Mouse (Mus musculus) lung, postnatal 36 days (tissue): ENCODE measurements around the gene Pla2g16.

ENCODE experiments used
- DNase-seq: peaks from one replicate; pipeline ENCODE4 v3.0.0; 2022; ENCODE audit warnings: mixed read lengths

Gene Pla2g16

DNA sequence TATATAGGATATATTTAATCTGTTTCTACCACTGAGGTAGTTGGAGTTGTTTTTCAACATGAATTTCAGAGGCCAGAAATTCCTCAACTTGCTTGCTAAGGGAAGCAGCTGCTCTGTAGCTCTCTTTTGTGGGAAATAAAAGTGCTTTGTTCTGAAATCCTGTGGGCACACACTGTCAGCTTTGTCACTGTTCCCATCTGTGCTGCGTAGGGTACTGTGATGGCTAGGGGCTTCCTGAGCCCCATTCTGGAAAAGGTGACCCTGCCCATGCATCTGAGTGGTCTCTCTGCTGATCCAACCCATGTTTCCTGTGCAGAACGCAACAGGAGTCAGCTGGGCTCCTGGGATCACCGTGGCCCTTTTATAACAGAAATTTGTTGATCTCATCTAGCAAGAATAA, 9.6 kb downstream of the Pla2g16 start:
- no peak for DNase-seq

- no peak for DNase-seq
These were observed 11.1 kb downstream of the Pla2g16 start for GRCm38 (mm10) chr19:7568364-7568763.

DNA sequence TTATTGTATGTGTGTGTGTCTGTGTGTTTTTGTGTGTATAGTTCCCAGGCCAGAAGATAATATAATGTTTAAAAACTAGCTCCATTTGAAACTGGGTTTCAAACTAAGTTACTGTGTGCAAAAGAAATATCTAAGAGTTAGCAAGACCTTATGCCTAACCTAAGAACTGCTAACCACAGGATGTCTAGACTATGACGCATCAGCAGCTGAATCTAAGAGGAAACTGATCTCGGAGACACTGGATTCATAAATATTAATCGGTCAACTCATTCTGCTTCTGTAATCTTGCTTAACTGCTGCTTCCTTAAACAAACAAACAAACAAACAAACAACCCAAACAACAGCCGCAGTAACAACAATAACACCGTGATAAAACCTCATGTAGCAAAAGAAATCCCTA, 12.4 kb downstream of the Pla2g16 start:
- DNase-seq: no peak

DNA sequence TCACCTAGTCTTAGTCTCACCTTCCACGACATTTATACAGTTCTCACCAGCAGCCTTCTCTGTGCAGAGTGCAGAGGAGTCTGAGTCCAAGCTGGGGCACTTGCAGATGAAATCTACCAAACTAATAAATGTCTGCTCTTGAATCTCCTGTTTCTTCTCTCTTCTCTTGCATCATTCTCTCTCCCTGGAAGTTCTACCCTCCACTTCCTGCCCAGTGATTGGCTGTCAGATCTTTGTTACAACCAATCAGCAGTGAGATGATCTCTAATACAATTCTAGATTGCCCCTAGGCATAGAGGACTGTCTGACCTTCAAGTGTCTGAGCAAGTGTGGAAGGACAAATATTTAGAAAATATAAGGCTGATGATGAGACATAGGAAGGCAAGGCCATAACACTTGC, 18.9 kb downstream of the Pla2g16 start:
- no peak for DNase-seq

- DNase-seq: no peak
These were observed 20.5 kb downstream of the Pla2g16 start for GRCm38 (mm10) chr19:7577710-7578109.

DNA sequence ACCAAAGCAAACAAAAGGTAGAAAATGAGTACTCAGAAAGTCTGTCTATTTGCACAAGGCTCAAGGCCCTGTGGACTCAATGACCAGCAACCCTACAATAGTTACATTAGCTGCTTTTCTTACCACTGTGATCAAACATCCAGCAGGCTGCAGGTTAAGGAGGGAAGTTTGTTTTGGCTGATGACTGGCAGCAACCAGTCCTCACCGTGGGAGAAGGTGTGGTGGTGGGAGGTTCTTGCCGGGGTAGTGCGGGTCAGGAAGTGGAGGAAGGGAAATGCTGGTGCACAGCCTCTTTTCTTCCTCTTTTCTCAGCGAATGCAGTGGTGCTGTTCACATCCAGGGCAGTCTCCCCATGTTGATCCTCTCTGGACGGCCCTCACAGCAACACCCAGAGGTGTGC, 23.8 kb downstream of the Pla2g16 start:
- peak; percentile 59 for DNase-seq

- peak; percentile 41 for DNase-seq
These were observed 25.8 kb downstream of the Pla2g16 start for GRCm38 (mm10) chr19:7583101-7583500.

DNA sequence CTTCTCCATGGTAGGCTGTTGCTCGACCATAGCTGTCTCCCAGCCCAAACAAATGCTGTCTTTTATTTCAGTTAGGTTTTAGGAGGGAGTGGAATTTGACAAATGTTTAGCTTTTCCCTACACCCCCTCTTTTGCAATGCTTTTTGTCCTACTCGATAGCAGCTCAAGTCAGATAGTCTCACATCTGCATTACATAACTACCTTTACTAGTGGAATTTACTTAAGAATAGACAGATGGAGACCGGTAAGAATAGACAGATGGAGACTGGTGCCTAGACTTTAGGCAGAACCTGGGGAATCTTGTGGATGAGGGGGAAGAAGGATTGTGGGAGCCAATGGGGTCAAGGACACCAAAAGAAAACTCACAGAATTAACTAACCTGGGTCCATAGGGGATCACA, 26.3 kb downstream of the Pla2g16 start:
- no peak for DNase-seq

DNA sequence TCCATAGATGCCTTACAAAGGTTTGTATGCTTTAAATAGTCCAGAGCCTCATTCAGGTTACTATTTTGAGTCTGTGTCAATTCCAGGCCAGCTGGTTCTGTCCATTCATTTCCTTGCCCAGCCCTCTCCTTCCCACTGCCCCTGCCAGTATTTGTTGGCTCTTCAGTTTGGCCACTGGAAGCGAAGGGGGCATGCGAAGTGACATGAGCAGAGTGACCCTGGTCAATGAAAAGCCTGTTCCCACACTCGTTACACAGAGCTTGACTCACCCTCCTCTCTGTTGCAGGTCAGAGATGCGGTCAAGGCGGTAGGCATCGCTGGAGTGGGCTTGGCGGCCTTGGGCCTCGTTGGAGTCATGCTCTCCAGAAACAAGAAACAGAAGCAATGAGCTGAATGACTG, 28.0 kb downstream of the Pla2g16 start:
- DNase-seq: no peak

- no peak for DNase-seq
These were observed 28.5 kb downstream of the Pla2g16 start for GRCm38 (mm10) chr19:7585764-7586163.

GRCm38 (mm10) chr19:7590795-7591194, 33.5 kb downstream of the Pla2g16 start:
- no peak for DNase-seq

DNA sequence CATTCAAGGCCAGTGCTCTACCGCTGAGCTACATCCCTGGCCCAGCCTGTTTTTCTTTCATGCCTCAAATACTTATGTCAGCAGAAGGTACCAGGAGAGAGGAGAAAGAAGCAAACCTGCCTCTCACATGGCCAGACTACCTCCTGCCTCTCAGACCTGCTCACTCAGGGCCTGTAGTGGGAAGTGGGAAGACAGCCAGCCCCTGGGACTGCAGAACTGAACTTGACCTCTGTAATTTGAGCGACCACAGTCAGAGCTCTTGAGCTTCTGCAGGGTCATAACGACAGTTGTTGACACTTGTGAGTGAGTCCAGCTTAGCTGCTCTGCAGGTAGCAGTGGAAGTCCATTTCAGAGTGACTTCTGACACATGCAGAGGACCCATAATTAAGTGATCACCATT, 34.8 kb downstream of the Pla2g16 start:
- DNase-seq: peak; percentile 66

- peak; percentile 79 for DNase-seq
These were observed 38.3 kb downstream of the Pla2g16 start for GRCm38 (mm10) chr19:7595534-7595933.

- DNase-seq: no peak
These were observed 41.2 kb downstream of the Pla2g16 start for GRCm38 (mm10) chr19:7598481-7598880.

GRCm38 (mm10) chr19:7601551-7601950, 44.3 kb downstream of the Pla2g16 start:
- peak; percentile 5 for DNase-seq

DNA sequence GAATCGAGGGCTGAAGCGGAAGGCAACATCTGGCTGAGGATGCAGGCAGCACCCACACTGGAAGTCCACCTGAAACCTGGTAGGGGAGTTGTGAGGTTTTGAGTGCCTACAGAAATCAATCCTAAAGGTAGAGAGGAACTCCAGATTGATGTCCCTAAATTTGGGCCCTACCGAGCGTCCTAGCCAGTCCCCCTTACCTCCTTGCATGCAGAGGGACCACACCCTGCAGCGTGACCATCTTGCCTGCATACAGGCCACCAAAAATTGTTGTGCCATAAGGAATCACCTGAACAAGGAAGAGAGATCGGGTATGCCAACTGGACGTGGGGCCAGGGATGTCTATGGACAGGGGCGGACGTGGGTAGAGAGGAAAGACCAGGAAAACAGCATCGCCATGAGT, 46.8 kb downstream of the Pla2g16 start:
- DNase-seq: no peak

DNA sequence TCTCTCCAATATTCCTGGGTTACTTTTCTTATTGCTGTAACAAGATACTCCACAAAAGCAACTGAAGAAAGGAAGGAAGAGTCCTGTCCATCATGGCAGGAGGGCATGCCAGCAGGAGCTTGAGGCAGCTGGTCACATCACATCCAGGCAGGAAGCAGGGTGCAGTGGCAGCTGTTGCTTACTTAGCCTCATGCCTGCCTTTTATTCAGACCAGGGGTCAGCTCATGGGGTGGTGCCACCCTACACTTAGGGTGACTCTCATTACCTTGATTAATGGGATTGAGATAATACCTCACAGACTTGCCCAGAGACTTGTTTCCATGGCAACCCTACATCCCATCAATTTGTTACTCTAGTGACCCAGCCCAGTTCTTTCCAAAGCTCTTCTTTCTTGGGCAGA, 47.8 kb downstream of the Pla2g16 start:
- no peak for DNase-seq

DNA sequence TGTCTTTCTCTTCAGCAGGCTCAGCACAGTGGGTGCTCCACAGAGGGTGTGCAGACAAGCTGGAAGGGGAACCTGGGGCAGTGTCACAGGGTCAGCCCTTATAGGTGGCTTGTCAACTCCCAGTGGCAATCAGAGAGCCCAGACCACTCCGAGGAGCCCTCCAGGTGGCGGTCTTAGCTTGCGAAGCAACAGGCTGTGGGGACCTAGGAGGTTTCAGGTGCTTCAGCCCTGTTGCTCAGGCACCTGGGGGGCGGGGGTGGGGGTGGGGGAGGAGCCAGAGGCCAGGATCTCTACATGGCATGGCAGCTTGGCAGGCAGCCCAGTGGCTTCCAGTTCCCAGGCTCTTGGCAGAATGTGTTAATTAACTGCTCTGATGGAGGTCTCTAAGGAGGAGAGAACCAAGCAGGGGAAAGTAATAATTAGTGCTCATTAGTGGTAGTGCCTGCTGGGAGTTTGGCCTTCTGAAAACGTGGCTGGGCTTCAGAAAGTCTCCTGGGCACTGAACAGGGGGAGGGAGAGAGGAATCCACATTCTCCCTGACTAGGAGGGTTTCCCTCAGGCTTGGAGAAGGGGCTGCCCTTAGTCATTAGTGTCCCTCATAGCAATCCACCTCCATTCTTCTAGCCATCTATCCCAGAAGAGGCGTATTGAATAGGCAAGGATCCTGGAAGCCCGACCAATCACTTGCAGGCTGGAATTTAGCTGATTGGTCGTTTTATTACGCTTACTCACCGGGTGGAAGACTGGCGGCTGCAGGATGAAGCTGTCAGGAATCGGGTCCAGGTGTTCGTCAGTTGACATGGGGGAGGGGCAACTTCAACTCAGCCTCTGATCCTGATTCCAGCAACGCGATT, 48.9 kb downstream of the Pla2g16 start:
- peak; percentile 61 for DNase-seq

DNA sequence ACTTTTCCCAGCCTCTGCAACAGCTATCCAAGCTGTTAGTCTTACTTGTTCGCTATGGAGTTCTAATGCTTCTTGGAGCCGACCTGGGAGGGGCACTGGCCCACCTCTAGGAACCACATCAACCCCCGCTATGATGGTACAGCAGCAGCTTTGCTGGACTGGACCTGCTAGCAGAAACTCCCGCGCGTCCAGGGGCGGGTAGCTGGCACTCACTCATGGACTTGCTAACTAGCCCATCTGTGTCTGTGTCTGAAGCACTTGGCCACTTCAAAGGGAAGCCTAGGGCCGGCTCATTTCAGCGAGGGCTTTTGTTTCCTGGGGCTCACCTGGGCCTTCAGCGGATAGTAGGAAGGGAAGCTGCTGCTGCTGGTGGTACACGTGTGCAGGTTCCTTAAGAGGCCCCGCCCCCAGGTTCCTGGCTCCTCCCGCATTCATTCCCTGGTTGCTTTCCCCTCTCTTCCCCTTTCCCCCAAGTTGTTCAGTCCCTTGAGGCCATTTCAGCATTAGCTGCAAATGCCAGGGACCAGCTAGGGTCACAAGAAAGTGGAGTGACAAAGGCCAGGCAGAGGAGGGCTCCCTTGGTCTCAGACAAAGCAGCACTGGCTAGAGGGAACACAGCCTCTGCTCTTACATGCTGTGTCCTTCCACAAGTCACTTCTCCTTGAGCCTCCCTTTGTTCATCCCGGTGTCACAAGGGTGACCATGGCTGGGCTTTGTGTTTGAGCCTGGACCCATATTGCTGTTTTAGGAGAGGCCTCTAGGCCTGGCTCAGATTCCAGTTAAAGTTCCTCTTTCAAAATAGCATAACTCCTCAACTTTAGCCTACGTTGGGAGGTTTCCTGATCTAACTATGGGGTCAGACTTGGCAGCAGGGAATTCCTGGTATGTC, 49.8 kb downstream of the Pla2g16 start, which contains the start of gene Lgals12:
Lgals12 (minus strand) TSS at position 393 of the 889 bp plus-strand sequence.
- DNase-seq: peak; percentile 65

- DNase-seq: peak; percentile 60
These were observed 50.5 kb downstream of the Pla2g16 start for GRCm38 (mm10) chr19:7607690-7608201.

DNA sequence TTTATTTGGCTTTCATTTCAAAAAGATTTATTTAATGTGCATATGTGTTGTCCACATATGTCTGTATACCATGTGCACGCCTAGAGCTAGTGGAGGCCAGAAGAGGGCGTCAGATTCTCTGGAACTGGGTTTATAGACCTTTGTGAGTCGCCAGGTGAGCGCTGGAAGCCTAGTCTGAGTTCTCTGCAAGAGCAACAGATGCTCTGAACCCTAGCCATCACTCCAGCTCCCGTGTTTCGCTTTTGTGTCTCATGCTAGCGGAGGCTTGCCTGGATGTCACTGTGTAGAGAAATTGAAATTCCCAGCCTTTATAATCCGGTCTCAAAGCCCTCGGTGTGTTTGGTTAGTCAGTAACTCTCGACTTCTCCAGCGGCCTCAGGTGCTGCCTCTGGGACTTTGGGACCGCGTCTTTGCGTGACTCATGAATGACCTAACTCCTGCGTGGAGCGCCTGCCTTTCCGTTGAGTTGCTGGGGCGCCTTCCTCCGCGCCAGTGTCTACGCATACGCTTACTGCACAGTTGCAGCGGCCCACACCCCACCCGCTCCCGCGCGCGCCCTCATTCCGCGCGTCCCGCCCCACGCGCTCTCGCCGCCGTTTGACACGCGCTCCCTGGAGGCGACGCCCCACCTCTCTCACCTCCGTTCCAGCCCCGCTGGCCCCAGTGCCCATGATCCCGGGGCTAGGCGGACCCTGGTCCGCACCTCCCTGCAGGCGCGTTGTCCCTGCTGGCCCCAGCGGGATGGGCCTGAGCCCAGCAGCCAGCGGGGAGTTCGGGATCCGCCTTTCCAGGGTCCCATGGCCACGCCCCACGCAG, 54.9 kb downstream of the Pla2g16 start, which contains the start of gene Hrasls5:
Hrasls5 (plus strand) TSS at position 600 of the 816 bp plus-strand sequence.
- DNase-seq: peak; percentile 39

GRCm38 (mm10) chr19:7613151-7613550, 55.9 kb downstream of the Pla2g16 start:
- DNase-seq: no peak
